Mouse (Mus musculus) lung, postnatal 0 days (tissue): ENCODE data around the gene Slc50a1. TPM values are rescaled to one million over a fixed set of nuclear protein-coding genes. Genes with fewer than 3 reads are reported as not detected.

Experiments
- ATAC-seq: fragments of 200-750 bp; cut with Nextera tagmentation; 2 replicates; pipeline ENCODE4 v1.8.0; 2017; ENCODE audit warnings: moderate library complexity
- DNase-seq: peaks from one replicate; pipeline ENCODE4 v3.0.0-alpha.2; 2016; ENCODE audit warnings: low spot score
- H3K27ac ChIP-seq: fragments of 300-500 bp; sonication (generic); 2 replicates; pipeline ENCODE4 v1.5.1; 2014; ENCODE audit warnings: antibody characterized with exemption, mild to moderate bottlenecking, low read length, mixed read lengths
- H3K27me3 ChIP-seq: fragments of 300-500 bp; sonication (generic); replicated peaks from 2 replicates; pipeline ENCODE4 v1.6.1; 2014; ENCODE audit warnings: low read length, mixed read lengths; ENCODE audit not compliant: insufficient read depth
- H3K36me3 ChIP-seq: fragments of 300-500 bp; sonication (generic); 2 replicates; pipeline ENCODE4 v1.6.1; 2014; ENCODE audit warnings: low read length, mixed read lengths; ENCODE audit not compliant: insufficient read depth
- H3K4me1 ChIP-seq: fragments of 300-500 bp; sonication (generic); 2 replicates; pipeline ENCODE4 v1.6.1; 2014; ENCODE audit warnings: antibody characterized with exemption, low read depth, low read length, mixed read lengths; ENCODE audit not compliant: insufficient read depth
- H3K4me2 ChIP-seq: fragments of 300-500 bp; sonication (generic); replicated peaks from 2 replicates; pipeline ENCODE4 v1.6.1; 2014; ENCODE audit warnings: low read depth, mild to moderate bottlenecking, low read length, moderate library complexity, mixed read lengths
- H3K4me3 ChIP-seq: fragments of 300-500 bp; sonication (generic); 2 replicates; pipeline ENCODE4 v1.5.1; 2014; ENCODE audit warnings: low read depth, low read length
- H3K9ac ChIP-seq: fragments of 300-500 bp; sonication (generic); replicated peaks from 2 replicates; pipeline ENCODE4 v1.6.1; 2014; ENCODE audit warnings: low read depth, mild to moderate bottlenecking
- H3K9me3 ChIP-seq: fragments of 300-500 bp; sonication (generic); 2 replicates; pipeline ENCODE4 v1.6.1; 2016; ENCODE audit warnings: low read length, mixed read lengths
- CTCF ChIP-seq: IDR thresholded peaks from 2 replicates; pipeline ENCODE4 v1.5.1; 2016; ENCODE audit warnings: antibody characterized with exemption, mild to moderate bottlenecking
- EP300 ChIP-seq: IDR thresholded peaks from 2 replicates; pipeline ENCODE4 v1.6.1; 2016; ENCODE audit warnings: antibody characterized with exemption, mild to moderate bottlenecking, control low read depth
- WGBS: fragments of 180-500 bp; shearing (Covaris S2); extraction: QIAGEN DNeasy Blood & Tissue Kit; methylation state at CpG from one replicate; pipeline ENCODE4 v1.1.7; 2014; 5-methylcytosine and 5-hydroxymethylcytosine counted together
- polyA plus RNA-seq: library from polyadenylated mRNA; unstranded; fragments of >200 nt; fragmentation: Nextera tagmentation; extraction: Ambion mirVana; gene quantifications from 2 replicates; pipeline ENCODE4 v1.2.1, GENCODE M21; 2015

The Slc50a1 gene
- polyA plus RNA-seq, 1 experiment from 2014 or later = 95.7 TPM

GRCm38 (mm10) chr3:89229276-89229675, 41.1 kb downstream of the Slc50a1 start:
- Histone ChIP-seq H3K9ac (no peak overlapping the region; the same call in 1 of the 2 replicates), H3K27ac (peak overlapping the region; percentile 85), H3K9me3 (no peaks in the 10 kb centered on the region), H3K4me1 (peaks cover 18% of the 10 kb centered on the region), H3K4me3 (peak overlapping the region; percentile 36), H3K4me2 (peak overlapping the region; percentile 69), H3K27me3 (no peaks in the 10 kb centered on the region), H3K36me3 (no peaks in the 10 kb centered on the region)
- WGBS = 37% methylated on average over 4 of the region's 4 CpGs
- DNase-seq (peak; percentile 75), ATAC-seq (no peak)
- TF ChIP-seq EP300 (no peak), CTCF (no peak)

DNA sequence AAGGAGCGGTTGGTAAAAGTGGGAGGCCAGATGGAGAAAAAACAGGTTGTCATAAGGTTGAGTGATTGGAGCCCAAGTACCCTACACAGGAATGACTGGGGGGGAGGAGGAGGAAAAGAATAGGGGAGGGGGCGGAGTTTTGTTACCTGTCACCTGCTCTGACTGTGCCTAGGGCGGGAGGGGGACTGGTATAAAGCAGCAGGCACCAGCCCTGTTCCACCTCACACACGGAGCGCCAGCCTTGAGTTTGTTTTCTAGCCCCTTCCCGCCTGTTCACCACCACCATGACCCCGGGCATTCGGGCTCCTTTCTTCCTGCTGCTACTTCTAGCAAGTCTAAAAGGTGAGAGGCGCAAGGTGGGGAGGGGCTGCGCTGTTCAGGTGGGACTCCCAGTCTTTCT, 41.5 kb downstream of the Slc50a1 start, which contains the start of gene Muc1:
Gene Muc1 (plus strand): TSS at position 222 of the 400 bp plus-strand sequence.
- Histone ChIP-seq H3K9me3 (no peaks in the 10 kb centered on the region), H3K27ac (peak within 1 kb of the TSS; percentile 85), H3K4me2 (peak within 1 kb of the TSS; percentile 69), H3K9ac (peak within 1 kb of the TSS; percentile 20; the same call in 1 of the 2 replicates), H3K27me3 (no peaks in the 10 kb centered on the region), H3K36me3 (no peaks in the 10 kb centered on the region), H3K4me3 (peak within 1 kb of the TSS; percentile 36), H3K4me1 (peaks cover 18% of the 10 kb centered on the region)
- ATAC-seq (peak; percentile 54), DNase-seq (peak; percentile 86)
- 16% methylated on average over 10 of the region's 10 CpGs for WGBS
- TF ChIP-seq CTCF (no peak), EP300 (no peak)

DNA sequence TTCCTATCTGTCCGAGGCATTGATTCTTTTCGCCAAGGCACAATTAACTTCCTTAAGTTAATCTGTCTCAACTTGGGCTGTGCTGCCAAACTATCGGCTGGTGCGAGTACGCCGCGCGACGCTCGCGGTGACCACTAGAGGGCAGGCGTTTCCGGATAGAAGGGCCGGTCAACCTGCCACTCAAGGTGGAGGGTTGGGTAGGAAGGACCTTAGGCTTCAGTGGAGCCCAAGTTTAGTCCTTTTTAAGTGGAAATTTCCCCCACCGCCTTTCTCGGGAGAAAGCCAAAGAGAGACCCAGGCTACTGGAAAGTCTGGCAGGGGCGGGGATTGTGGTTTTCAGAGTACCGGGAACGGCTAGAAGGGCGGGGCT, 42.2 kb downstream of the Slc50a1 start:
- Histone ChIP-seq H3K4me1 (peaks cover 15% of the 10 kb centered on the region), H3K36me3 (no peaks in the 10 kb centered on the region), H3K9ac (0 out of 2 replicates have a peak overlapping the region, but pooled peaks have one; percentile 19), H3K4me3 (peak overlapping the region; percentile 36), H3K9me3 (no peaks in the 10 kb centered on the region), H3K27ac (peak overlapping the region; percentile 85), H3K4me2 (peak overlapping the region; percentile 69), H3K27me3 (no peaks in the 10 kb centered on the region)
- DNase-seq (peak; percentile 96), ATAC-seq (peak; percentile 62)
- 0% methylated on average over 20 of the region's 20 CpGs for WGBS
- TF ChIP-seq EP300 (no peak; the same call in none of the 2 replicates), CTCF (peak; percentile 96)

DNA sequence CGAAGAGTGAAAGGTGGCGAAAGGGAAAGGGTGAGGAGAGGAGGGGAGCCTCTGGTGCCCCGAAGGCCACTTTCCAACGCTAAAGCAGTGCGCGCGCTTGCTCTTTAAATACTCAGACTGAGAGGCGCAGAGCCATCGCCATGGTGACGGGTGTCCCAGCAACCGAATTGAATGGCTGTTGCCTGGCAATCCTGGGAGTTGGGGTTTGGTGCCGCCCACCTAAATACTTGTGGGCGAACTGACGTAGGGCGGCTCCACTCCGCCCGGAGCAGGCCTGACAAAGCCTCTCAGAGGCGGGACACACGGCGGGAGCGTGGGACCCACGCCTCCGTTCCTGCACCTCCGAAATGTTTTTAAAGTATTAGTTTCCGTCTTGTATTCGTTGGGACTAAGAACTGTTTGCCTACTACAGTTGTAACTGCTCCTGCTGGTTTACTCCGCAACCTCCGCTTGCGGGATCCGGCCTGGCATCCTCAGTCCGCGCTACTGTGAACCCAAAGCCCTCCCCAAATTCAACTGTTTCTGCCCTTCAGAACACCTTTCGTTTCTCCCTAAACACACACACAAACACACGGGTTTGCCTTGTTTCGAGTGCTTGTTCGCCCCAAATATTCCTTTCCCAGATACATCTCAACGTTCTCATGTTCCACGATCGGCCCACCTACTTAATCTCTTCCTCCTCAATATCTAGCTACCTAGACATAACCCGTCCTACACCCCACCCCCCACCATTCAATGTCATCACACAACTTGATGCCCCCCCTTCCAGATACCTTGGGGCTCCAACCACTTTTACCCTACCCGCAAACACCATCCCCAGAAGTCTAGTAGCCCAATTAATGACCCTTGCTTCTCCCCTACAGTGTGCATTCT, 42.8 kb downstream of the Slc50a1 start:
- Histone ChIP-seq H3K4me1 (peaks cover 11% of the 10 kb centered on the region), H3K27me3 (no peaks in the 10 kb centered on the region), H3K9me3 (no peaks in the 10 kb centered on the region), H3K9ac (no peak overlapping the region; the same call in 1 of the 2 replicates), H3K36me3 (no peaks in the 10 kb centered on the region), H3K4me2 (peak overlapping the region; percentile 69), H3K4me3 (peak overlapping the region; percentile 36), H3K27ac (peak overlapping the region; percentile 85)
- ATAC-seq (peak; percentile 78), DNase-seq (peak; percentile 96)
- TF ChIP-seq EP300 (no peak), CTCF (no peak)
- WGBS = 5% methylated on average over 41 of the region's 41 CpGs

DNA sequence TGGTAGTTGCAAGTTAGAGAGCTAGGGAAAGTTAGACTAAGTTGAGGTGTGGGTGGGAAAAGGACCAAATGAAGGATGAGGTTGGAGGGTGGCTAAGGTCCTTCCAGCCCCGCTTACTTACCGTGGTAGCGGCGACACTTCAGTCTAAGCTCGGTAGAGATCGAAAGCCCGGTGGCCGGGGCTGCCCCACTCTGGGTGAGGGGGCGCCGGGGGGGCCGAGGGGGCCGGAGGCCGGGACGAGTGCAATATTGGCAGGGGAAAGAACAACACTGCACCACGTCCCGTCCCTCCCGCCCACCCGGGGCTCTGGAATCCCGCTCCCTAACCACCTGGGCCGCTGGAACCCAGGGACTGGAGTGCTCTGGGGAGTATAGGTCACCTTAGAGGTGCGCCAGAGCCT, 43.5 kb downstream of the Slc50a1 start, which contains the start of gene Mtx1:
Gene Mtx1 (minus strand): TSS at position 189 of the 400 bp plus-strand sequence.
- Histone ChIP-seq H3K9me3 (no peaks in the 10 kb centered on the region), H3K27ac (peak within 1 kb of the TSS; percentile 85), H3K4me2 (peak within 1 kb of the TSS; percentile 69), H3K36me3 (no peaks in the 10 kb centered on the region), H3K27me3 (no peaks in the 10 kb centered on the region), H3K9ac (no peak within 1 kb of the TSS; the same call in 1 of the 2 replicates), H3K4me3 (peak within 1 kb of the TSS; percentile 36), H3K4me1 (peaks cover 11% of the 10 kb centered on the region)
- ATAC-seq = no peak
- DNase-seq = no peak
- TF ChIP-seq EP300 (no peak), CTCF (no peak)
- 6% methylated on average over 13 of the region's 21 CpGs for WGBS

- H3K4me2 ChIP-seq = peak overlapping the region; percentile 69
- no peaks in the 10 kb centered on the region for H3K36me3 ChIP-seq
- 28% methylated on average over 11 of the region's 11 CpGs for WGBS
- 0 out of 2 replicates have a peak overlapping the region, but pooled peaks have one; percentile 36 for H3K4me3 ChIP-seq
- no peak overlapping the region for H3K9ac ChIP-seq
- ATAC-seq (no peak), DNase-seq (no peak)
- H3K27me3 ChIP-seq = no peaks in the 10 kb centered on the region
- no peaks in the 10 kb centered on the region for H3K9me3 ChIP-seq
- TF ChIP-seq EP300 (no peak), CTCF (no peak)
- H3K27ac ChIP-seq = no peak overlapping the region
- H3K4me1 ChIP-seq = peaks cover 11% of the 10 kb centered on the region
Measured at GRCm38 (mm10) chr3:89226361-89226760, 44.0 kb downstream of the Slc50a1 start.
